Mouse (Mus musculus) ovary, adult 18-20 months (tissue): ENCODE data around the gene Prkce.

ENCODE experiments used
- DNase-seq: peaks from one replicate; pipeline ENCODE4 v3.0.0; 2022; ENCODE audit warnings: low spot score, mixed read lengths

Prkce gene

DNA sequence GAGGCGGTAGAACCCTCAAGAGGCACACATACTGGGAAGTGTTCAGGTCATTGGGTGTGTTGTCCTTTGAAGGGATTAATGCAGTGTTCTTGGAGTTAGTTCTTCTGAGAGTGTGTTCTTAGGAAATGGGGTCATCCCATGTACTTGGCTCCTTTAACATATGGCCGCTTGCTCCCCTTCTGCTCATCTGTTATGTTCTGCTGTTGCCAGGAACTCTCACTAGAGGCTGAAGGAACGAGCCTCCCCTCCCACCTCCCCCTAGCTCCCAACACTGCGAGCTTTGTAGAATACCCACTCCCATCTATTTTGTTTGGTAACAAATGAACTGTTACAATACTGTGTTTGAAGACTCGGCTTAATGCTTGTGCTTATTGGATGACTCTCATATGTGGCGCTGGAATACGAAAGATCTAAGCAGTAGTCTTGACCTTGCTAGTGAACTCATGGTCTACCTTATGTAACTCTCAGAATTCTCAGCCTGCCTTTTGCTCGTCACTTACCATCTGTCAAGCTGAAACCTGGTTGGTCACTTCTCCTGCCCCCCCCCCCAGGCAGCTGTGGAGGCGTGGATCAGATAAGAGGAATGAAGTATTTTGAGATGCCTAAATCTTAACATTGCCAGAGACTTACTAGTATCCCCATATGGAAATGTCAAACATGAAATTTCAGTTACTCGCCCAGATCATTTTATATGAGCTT, 58.1 kb downstream of the Prkce start:
- DNase-seq, result no peak

DNA sequence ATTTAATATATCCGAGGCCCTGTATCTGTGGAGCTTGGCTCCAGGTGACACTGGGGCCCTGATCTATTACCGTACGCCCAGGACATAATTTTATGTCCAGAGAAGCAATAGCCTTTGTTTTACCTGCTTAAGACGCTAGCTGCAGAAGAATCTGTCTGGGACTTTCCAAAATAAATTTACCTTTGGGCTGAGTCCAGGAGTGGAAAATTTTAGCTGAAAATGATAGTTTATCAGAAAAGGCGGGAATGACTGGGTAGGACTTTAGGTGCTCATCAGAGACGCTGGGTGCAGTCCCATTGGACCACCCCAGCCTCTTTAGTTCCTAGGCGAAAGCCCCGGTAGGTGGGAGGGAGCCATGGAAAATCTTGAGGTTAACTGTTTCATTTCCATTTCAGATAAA, 58.6 kb downstream of the Prkce start:
- no peak for DNase-seq

DNA sequence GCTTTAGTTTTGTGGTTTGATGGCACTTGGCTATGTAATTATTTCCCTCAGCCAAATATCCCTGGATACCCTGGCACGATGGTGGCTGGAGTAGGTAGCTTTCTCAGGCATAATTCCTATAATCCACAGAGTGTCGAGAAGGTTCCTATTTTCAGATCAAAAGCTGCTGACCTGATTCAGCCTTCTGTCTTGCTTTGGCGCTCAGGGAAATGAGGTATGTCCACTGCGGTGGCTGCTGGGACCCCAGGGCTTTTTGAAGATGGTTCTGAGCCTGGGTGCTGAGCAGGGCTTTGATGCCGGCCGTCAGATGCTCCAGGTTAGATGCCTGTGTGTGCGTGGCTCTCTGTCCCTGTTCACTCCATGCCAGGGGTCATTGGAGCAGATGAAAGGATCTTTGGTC, 59.0 kb downstream of the Prkce start:
- DNase-seq, result no peak

DNA sequence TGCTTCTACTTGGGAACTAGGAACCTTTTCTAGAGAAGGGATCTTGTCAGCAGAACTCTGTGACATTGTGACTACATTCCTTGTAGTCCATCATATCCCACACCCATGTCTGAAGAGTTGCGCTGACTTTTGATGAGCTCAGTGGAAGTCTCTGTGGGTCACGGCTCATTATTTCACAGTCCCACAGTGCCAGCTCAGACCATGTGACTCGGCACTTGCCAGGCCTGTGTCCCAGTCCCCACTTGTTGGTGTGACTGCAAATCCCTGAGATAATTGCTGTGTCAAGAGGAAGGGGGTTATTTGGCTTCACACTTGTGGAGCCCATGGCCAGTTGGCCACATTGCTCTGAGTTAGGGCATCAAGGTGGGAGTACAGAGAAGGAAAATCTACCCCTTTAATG, 59.8 kb downstream of the Prkce start:
- no peak for DNase-seq

DNA sequence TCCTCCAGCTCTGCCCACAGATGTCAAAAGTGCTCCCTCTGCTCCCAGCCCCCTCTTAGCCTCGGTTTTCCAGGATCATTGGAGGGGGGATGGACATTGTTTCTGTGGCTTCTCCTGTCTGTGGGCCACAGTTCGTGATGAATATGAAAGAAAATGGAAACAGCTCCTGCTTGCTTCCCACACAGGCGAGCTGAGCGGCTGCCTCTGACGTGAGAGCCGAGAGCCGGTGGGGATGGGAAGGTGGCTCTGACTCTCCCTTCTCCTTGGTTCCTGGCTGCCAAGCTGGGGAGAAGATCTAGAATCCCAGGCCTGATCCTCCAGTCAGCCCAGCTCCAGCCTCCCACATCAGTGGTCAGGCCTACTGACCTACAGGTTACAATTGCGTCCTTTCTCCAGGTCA, 61.3 kb downstream of the Prkce start:
- DNase-seq, result no peak

DNA sequence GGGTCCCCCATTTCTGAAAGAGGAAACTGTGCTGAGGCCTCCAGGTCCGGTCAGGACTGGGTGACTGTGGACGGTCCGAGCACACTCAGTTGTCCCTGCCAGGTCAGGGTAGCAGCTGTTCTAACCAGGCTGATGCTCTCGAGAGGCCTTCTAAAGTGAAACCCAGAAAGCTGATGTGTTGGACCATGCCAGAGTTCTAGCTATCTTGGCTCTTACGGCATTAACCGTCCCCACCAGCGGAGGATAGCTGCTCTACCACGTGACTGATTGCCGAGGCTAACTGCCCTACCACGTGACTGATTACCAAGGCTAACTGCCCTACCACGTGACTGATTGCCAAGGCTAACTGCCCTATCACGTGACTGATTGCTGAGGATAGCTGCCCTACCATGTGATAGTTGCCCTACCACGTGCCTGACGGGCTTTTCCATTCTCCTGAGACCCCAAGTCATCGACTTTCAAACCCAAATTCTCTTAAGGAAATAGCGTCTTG, 62.6 kb downstream of the Prkce start:
- DNase-seq, result no peak

DNA sequence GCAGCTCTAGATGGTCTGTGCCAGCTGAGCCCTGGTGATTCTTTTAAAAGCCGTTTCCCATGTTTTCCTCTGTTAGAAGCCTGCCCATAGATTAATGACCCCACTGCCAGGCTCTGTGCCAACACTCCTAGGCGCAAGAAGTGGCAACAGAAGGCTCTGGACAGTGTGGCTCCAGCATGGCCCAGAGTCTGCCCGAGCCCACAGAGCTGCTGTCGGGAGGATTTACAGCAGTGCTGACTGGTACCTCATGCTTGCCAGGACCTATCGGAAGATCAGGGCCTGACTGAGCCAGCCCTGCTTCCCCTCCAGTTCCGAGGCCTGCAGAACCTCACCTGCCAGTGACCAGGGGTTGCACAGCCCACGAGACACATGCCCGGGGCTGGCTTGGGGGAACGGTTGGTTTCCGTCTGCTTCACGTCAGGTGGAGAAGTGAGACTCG, 64.2 kb downstream of the Prkce start:
- no peak for DNase-seq

DNA sequence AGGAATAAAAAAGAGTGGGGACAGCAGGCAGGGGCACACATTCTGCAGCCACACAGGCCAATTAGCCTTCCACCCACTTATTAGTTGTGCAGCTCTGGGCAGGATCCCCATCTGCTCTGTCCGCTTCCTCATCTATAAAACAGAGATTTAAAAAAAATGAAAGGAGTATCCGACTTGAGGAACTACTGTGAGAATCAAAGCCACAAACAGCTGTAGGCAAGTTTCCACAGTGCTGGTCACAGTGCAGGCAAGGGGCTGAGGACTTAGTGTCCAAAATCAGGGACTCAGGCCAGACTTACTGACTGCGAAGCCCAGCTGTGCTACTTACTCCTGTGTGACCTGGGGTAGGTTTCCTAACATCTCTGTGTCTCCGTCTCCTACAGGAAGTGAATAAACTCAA, 64.7 kb downstream of the Prkce start:
- DNase-seq, result no peak

DNA sequence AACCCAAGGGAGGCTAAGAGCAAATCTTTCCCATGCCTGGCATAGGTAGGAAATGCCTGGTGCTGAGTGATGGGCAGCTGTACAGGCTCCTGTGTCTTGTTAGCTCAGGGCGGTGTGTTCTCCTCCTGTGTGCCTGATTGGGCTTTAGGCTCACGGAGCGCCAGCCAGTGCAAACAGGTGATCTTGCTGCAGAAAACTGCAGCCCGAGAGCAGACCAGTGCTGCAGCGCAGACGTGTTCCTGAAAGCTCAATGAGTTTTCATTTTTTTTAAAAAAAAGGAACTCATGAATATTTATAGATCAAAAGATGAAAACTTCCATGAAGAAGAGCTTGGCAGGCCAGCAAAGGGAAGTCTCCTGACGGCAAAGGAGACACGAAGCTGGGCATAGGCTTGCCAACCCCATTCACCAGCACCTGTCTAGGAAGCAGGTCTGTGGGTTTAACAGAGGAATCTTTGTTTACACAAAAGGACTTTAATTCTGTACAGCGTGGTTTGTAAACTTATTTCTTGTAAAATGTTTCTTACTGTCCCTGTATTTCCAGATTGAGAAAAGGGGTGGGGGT, 67.1 kb downstream of the Prkce start:
- no peak for DNase-seq

DNA sequence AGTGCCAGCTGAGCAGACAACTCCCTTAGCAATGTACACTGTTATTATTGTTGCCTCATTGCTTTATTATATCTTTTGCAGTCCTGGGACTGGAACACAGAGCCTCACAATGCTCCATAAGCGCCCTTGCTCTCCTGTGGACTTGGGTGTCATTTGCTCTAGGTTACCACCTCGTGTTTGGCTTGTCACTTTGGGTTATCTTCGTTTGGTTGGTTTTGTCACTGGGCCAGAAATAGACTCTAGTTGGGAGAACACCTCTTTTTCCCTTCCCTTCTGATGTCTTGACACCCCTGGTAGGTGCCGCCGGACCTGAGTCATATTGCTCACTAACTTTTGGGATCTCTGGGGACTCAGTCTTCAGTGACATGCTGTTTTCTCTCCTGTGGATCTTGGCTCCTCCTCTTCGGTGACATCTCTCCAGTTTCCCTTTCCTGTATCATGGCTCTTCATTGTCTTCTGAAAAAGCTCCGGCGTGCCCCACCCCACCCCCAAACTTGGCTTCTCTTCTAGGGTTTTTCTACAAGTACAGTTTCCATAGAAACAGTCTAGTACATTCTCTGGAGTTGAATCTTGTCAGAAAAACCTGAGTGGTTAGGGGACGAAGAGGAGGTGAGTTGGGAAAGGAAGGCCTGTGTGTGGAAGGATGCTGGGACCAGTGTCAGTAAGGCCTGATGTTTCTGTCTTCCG, 68.6 kb downstream of the Prkce start:
- DNase-seq, result no peak

DNA sequence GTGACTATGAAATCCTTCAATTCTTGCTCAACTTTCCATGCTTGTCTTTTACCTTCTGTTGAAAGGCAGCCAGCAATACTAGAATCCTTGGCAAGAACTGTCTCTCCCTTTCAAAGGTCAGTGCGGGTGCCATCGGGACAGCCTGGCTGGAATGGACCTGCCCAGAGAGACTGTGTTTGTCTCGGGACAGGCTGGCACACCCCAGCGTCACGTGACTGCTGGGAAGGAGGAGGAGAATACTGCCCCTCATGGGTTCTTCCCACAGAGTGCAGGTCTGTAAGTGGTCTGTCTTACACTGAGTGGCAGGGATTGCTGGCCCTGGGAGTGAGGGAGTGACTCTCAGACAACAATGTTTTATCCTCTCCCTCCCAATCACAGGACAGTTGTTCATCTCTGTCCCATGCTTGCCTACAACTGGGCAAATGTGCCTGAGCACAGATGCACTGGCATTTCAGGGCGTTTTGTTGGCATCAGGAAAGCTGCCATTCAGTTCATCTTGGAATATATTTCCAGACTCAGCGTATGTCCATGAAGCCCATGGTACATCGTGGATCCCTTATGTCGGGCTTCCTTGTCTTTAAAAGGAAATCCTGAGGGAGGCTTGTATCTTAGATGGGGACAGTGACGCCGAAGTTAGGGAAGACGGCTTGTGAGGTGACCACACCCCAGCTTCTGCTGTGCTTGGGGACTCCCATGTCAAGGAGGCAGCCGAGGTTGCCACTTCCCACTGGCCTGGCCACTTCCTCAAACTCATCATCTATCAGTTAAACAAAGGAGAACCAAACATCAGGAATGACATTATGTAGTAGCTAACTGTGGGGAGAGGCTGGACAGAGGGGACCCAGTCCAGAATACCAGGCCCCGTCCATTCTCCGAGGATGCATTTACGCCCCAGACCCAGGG, 69.5 kb downstream of the Prkce start:
- DNase-seq, result no peak

DNA sequence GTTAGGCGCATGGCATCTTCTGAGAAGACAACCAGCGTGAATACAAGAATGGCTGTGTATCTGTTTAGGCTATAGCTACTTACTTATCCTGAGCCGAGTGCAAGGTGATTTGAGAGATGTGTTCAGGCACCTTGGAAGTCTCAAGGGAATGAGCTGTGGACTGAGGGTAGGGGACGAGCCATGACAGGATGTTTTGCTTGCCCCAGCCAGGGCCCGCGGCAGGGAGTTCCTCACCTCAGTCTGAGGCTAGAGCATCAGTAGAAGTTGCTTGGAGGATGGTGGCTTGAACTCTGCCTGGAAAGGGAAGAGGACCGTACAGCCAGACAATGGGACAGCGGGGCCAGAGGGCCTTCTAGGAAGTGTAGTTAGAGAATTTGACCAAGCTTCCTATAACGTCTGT, 74.7 kb downstream of the Prkce start:
- DNase-seq, result no peak

DNA sequence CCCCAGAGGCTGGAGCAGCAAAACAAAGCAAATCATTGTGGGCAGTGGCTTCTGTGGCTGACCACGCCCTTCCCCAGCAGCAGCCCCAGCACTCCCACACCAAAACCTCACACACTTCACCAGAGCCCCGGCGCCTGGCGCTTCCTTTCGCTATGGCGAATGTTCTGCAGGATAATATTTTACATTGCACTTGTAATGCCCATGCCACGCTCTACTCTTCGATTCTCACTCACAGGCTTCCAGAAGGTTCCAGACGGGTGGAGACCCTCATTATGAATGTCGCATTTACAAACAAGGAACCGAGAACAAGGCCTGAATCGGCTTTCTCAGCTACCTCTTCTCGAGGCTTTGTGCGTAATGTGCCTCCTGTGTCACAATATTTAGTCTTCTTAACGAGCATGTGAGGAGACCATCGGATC, 75.5 kb downstream of the Prkce start:
- DNase-seq, result no peak

DNA sequence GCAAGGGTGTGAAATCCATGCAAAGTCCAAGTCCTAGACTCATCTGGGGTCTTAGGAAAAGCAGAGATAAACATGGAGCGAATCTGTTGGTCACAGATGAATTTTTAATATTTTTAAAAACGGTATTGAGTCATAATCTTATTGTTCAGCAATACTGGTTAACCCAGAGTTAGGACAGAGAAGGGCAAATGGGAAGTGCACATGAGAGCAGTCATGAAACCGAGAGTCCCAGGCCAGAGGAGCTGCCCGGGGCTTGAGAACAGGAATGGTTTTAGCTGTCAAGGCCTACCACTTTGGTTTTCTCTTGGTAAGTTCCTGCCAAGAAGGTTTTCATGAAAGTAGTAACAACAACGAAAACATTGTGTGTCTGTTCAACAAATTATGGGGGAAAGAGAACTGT, 76.8 kb downstream of the Prkce start:
- DNase-seq, result no peak

DNA sequence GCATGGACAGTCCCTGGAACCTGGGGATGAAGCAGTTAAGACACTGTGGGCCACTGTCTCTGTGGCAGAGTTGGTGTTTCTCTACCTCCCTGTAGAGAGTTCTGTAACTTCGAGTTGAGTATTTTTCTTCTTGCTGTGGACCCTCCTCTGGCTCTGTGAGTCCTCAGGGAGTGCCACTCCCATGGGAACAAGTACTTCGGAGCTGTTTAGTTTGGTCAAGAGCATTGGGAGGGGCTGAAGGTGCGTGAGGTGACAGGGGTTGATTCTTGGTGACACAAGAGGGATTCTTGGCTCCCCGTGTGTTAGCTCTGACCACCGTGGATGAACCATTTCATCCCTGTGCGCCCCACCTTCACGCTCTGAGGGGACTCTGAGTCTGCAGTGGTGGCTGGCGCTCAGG, 81.2 kb downstream of the Prkce start:
- no peak for DNase-seq

DNA sequence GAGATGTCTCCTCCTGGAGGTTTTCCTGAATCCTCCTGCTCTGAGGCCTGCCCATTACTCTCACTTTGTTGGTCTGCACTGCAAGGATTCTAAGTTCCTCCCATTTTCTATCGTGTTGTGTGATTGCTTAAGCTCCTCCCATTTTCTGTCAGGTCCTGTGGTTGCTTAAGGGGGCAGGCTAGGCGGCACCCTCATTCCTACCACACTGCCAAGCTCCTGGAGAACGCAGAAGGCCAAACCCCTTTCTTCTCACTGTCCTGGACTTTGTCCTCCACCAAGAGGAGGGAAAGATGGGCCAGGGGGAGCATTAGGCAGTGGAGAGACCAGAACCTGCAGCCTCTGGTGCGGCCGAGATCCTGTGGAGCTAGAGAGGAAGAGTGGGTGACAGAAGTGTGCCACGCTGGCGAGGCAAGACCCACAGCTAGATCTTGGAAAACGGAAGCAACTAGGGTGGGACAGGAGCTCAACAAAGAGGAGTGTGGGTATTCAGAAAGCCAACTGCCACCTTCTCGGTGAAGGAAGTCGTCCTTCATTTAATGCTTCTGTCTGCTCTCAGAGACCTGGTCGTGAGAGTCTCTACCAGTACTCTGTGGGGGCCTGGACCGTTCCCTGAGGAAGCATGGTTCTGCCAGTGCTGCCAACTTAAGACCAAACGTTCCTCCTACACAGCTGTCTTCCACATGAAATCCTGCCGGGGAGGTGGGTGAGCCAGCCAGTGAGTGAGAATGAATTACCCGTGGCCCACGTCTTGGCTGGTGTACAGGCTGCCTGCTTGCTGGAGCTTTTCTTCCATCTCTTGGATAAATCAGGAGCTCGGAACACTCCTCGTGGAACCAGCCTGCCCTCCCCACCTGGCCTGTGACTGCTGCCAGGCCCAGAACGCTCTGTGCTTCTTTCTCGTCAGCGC, 82.2 kb downstream of the Prkce start:
- peak; percentile 29 for DNase-seq

DNA sequence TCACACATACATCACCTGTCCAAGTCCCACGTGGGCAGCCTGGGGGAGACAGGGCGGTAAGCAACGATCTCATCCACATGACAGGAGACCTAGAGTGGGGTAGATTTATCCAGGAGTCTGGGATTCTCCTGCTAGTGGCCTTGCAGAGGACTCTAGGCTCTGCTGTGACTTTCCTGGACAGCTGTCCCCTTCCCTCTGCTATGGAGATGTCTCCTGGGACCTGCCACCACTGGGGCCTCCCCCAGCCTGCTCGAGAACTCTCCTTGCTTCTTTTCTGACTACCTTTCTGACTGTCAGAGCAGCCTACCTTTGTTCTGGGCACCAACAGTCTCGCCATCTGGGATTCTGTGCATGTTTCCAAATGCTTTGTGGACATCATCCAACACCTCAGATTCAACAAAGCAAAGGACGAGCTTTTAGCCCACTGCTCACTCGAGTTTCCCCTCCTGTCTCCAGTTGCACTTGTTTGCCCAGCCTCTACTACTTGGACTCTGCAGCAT, 82.9 kb downstream of the Prkce start:
- no peak for DNase-seq

DNA sequence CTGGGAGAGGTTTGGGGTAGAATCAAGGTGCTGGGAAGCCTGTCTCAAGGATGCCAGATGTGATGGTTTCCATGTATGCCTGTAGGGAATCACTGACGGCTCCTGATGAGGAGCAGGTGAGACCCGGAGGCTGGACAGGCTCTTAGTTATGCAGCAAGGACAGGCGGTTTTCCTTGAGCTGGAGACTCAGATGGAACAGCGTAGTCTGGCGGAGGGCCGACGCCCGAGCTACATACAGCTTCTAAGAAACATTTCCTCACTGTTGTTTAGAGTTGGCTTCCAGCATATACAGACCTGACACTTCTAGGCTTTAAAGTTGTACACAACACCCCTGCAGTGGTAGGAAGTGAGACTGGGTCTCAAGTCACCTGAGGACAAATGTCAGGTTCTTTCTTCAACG, 86.3 kb downstream of the Prkce start:
- no peak for DNase-seq

DNA sequence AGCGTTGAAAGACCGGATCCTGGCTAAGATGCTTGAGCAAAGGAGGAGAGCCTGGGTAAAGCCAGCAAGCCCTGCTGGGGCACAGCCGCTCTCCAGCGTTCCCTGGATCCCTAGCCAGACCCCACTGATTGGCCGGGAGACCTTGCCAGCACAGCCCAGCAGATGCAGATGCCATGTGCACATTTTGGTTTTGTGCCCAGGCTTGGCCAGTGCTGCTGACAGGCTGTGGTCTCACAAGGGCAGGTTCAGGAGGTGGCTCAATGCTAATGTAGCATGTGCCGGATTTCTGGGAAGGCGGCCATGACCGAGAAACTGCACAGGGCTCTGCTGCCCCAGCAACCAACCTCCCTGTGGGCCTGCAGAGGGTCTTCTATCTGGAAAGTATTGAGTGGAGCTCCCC, 86.7 kb downstream of the Prkce start:
- DNase-seq, result peak; percentile 17

DNA sequence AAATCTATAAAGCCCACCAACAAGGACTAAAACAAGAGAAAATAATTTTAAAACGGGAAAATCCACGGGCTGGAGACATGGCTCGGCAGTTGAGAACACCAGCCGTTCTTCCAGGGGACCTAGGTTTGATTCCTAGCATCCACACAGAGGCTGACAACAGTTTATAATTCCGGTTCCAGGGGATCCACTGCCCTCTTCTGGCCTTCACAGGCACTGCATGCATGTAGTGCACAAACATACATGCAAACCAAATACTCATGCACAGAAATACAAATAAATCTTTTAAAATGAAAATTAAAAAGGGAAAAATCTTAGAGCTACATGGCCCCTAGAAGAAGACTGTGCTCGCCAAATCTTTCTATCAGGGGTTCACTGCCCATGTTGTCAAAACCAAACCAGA, 87.4 kb downstream of the Prkce start:
- no peak for DNase-seq

DNA sequence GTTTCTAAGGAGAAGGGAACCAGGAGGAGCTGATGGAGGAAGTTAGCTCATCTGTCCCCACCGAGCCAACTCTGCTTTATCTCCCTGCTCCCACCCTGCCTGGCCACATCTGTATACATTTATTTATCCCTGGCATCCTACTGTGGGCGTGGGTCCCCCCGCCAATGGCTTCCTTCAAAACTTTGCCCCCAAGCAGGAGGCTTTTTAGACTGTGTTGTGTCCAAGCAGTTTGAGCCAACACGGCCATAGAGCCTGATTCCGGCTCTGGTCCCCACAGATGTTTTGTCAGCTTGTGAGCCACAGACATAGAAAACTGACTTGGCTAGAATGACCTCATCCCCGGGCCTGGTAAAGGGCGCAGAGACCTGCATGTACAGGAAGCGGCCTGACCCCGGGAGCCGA, 89.1 kb downstream of the Prkce start:
- no peak for DNase-seq
